Mouse (Mus musculus) fibroblast of lung, adult 2 months (primary cell): ENCODE results near the gene Lrrc4c.

ENCODE experiments used
- DNase-seq: peaks from one replicate; pipeline ENCODE4 v3.0.0-alpha.2; 2011; ENCODE audit warnings: low read depth

Gene Lrrc4c

DNA sequence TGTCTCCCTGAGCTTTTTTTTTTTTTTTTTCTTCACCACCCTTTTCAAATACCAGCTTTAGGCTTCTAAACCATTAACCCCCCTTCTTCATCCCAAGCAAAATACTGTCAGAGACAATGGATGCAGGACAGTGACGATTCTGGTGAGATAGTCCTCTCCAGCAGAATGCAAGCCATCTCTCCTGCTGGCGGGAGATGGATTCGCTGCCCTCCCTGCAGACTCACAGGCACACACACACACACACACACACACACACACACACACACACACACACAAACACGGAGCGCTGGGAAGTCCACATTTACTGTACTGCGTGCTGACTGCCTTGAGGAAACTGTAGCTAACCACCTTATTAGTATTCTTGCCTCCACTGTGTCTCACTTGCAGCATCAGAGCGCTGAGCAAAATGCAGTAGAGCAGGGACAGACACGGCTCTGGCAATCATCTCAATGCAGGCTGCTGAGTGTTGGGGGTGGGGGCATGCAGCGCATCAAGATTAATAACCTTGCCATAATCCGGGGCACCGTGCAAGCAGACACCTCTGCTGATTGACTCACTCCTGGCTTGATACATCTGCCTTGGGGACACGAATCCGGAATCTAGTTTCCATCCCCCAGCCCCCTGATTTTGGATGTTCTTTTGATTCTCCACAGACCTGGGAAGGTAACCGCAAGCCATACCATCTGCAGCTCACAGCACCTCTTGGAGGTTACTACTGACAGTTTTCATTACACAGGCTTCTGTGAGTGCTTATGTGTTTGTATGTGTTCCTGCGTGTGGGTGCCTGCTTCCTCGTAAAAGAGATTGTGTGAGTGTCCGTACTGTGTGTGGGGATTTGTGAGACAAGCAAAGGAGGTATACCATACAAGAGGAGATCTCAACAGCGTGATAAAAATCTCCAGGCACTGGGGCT lies at the start of gene Lrrc4c:
Gene Lrrc4c, plus strand, starts transcription at position 783 of the 913 bp plus-strand sequence.
- DNase-seq, result no peak

DNA sequence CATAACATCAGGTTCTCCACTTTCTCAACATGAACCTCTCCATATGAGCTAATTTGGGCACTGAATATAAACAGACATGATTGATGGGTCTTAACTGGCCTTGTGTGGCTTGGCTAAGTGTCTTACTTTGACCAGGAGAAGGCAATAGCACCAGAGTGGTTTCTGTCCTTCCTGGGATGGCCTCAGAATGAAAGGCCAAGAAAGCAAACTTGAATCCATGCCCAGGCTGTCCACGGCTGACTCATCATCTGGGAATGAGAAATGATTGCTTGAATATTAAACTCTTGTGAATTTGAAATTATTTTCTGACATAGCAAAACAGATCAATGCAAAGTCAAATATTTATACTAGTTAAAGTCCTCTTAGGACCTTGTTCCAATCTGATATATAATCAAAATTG lies 42.9 kb upstream of the Lrrc4c start:
- DNase-seq, result peak; percentile 24

DNA sequence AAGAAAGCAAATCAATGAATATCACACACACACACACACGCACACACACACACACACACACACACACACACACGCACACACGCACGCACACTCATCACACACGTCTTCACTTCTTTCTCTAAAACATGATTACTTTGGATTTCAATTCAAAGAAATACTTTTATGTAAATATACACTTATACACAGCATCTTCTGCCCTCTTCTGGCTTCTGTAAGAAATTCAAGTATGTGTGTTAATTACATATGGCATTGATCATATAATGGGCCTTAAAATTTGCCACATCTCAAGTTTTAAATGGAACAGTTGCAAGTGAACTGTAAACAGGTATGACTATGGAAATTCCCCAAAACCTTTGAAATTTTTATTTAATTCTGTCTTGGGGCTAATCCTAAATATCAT lies 35.0 kb upstream of the Lrrc4c start:
- DNase-seq, result no peak

DNA sequence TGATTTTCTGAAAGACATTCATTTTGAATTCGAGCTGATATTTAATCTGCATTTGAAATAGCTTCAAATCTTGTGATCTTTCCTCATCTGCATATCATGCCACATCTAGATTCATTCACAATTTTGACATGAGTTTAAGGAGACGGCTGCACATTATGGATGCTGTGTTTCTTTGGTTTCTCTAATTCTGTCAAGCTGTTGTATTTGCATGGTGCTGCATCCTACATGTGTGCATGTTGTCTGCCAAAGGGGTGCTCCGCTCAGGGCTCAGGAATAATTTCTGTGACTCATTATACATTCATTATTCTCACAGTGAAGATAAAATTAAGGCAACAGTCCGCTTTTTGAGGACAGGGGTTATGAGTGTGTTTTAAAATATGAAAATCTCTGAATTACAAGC lies 30.5 kb upstream of the Lrrc4c start:
- DNase-seq, result no peak

DNA sequence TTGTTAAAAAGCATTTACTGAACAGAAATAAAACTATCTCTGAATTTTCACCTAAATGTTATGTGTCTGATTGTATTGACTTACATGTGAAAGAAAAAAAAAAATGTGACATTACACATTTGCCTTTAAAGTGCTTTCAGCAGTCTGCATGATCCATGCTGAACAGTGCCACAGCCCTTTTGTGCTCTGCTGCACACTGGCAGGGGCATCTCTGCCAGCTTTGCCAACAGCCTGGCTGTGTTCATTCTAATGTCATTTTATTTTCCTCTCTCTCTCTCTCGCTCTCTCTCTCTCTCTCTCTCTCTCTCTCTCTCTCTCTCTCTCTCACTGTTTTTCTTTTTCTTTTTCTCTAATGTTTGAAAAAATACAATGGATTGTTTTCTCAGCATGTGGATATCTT lies 27.4 kb upstream of the Lrrc4c start:
- DNase-seq, result no peak

DNA sequence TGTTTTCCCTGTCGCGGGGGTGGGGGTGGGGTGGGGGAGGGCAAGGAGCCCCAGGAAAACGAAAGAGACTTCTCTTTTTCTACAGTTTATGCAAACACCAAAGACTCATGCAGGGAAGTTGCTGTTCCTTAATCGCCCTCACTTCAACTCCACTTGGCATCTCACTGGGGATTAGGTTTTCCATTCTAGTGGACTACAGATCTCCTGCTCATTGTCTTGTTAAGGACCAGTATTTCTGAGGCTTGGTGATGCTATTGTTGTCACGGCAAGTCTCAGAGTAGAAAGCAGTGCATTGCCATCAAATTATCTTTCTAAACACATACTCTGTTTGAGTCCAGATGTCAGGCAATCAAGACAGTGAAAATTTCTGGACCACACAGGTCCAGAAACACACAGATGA lies 2.9 kb upstream of the Lrrc4c start:
- DNase-seq, result no peak

DNA sequence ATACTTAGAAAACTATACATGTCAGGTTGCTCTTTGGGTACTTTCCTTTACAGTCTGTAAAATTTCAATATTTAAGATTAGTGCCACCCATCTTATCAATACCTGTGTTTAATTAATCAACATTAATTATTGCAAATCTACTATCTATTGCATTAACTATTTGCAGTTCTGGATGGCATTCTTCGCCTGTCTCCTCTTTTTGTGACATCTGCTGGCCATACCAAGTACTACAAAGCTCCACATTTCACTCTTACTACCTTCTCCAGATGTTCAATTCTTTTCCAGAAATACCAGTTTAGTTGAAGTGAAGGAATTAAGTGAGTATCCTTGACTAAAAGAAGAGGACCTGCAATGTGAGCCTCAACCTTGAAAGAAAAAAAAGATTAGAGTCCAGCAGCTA lies 1.4 kb upstream of the Lrrc4c start:
- DNase-seq, result no peak

DNA sequence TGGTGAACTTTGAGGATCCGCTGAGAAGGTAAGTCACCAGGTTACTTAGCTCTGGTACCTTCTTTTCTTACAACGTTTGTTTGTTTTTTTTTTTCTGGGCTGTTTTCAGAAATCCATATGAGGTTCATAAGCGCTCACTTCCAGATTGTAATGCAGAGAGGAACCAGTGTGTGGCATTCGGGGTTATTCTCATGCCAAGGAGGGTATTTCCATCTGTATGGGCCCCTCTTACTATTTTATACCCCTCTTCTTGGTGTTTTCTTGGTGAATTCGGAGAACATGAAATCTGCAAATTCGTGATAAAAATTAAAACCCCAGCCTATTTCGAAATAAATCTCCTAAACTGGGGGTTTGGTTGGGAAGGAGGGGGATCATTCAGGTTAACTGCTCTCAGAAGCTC lies 587 bp downstream of the Lrrc4c start:
- no peak for DNase-seq

DNA sequence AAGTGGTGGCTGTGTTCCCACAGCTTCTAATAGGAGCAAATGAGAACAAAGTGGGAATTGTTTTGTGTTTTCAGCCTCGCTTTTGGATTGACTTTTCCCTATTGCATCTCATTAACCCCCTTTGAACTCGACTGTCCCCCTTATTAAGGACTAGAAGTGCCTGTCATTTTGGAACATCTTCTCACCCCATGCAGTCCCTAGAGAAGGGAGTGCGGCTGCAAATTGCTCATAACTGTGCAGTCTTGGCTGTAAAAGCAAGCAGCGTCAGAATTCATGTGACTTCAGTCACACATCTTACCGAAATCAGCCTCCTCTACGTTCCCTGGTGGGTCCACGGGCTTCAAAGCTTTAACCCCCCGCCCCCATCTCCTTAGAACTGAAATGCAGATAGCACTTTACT lies 1.2 kb downstream of the Lrrc4c start:
- DNase-seq, result no peak

DNA sequence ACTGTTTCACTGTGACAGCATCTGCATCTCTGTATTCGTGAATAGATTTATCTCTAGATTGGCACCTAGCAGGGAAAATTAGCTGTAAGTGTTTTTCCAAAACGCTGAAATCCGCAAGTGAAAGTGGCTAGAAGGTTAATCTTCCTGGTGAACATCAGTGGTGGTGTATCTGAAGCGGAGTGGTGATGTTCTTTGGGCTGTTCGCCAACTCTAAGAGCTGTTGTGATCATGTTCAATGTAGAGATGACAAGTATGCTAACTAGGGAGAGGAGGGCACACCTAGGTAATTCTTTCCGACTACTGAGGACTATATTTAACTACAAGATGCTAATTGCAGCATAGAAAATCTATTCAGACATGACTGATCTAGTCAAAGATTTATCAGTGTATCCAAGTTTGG lies 1.7 kb downstream of the Lrrc4c start:
- no peak for DNase-seq

DNA sequence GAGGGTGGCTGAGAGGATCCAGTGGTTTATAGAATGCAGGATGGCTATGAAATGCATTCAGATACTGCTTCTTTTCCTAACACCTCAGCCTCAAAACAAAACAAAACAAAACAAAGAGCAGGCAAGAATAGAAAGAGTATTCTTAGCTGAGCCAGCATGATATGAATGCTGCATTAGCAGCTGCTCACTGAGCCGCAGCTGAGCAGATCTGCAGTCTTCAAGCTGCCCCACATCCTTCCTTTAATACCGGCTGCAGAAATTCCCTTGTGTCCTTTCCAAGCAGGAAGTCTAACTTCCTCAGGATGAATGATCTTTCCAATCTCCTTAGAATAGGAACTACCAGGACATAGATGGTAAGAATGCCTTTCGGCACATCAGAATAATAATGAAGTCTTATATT lies 16.7 kb downstream of the Lrrc4c start:
- no peak for DNase-seq

DNA sequence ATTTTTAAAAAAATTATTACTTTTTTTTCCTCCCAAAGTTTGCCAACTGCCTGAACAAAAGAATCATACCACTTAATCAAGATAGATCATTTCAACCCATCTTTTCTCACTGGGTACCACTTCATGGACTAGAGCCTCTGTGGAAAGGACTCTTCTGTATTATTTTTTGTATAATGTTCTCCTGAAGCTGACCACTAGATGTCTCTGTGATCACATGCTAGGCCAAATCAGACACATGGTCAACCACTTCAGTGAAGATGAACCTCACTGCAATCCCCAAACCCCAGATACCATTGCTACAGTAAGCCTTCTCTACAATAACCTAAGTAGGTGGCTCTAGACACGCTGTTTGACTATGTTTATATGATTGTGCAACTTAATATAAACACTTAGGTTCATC lies 19.4 kb downstream of the Lrrc4c start:
- DNase-seq, result no peak

DNA sequence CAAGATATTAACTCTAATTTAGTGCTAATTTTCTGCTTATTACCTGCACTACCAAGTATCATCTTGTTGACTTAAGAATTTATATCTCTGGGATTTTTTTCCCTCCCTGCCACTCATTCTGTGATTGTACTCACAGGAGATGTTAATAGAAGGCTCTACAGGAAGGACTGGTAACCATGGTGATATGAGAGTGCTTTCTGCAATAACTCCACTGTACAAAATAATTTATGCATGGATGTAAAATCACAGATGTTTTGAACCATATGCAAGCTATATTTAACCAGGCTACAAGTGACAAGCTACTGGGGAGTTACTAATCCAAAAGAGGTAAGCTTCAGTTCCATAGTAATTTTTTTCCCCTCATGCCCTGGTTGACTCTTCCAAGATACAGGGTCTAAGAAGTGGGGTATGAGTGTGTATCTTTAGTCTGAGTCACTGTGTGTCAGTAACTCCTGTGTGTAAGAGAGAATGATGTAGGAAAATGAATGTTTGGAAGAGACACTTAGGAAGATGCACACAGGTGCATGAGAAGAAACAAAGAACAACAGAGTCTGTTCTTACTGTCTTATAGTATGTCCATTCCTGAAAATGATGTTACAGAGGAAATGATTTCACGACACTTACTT lies 83.3 kb downstream of the Lrrc4c start:
- no peak for DNase-seq

DNA sequence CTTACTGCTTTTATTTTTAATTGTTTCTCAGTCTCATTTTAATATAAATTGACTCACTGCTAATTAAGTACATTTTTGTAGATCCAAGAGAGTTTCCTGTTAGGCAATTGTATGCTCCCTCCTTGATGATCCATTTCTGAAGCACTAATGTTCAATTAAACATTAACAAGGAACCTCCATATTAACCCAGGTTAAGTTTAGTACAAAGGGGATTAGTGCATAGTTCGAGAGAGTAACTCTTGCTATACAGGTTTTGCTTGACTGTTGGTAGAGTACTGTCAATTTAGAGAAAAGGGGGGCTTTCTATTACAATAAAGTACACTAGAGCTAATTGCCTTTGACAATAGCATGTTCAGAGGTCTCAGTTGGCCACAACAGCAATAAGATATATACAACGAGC lies 84.5 kb downstream of the Lrrc4c start:
- DNase-seq, result no peak

DNA sequence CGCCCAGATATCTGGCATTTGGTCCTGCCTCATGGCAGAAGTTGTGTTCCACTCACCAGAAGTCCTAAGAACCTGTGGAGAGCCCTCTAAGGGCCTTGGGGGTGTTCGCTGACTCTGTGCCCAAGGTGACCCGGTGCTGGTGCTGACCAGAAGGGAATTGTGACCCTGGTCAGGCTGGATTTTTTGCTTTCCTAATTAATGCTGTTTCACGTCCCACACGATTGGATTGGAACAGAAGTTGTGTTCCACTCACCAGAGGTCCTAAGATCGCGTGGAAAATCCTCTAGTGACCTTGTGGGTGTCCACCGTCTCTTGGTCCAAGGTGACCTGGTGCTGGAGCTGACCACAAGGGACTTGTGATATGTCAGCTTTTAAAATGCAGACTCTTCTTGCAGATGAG lies 88.9 kb downstream of the Lrrc4c start:
- no peak for DNase-seq

DNA sequence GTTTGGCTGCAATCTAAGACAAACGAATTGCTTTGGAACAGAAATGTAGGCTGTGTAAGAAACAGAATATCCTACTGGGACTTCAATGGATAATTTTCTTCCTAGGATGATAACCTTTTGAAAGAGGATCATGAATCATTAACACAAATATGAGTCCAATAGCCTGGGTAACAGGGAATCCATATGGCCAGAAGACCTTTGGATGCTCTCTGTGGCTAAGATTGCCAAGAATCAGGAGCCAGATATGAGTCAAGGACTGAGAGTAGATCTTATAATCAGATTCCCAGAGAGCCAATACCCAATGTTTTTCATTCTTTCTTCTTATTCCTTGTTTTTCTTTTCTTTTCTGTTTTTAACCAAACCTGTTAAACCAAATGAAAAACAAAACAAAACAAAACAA lies 93.2 kb downstream of the Lrrc4c start:
- no peak for DNase-seq

DNA sequence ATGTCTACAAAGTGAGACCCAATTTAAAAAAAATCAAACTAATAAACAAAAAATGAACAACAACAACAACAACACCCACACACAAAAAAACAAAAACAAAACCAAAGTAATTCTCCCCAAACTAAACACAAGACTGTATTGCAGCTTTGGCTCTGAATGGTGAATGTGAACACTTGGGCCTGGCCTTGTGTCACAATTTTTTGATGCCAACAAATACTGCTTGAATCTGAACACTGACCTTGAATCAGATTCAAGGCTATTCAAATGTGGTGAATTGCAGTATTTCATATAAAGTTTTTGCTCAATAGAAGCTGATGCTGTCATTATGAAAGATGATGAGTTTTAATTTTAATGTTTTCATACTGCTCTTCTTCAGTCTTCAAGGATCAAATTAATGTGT lies 143.6 kb downstream of the Lrrc4c start:
- DNase-seq, result no peak

DNA sequence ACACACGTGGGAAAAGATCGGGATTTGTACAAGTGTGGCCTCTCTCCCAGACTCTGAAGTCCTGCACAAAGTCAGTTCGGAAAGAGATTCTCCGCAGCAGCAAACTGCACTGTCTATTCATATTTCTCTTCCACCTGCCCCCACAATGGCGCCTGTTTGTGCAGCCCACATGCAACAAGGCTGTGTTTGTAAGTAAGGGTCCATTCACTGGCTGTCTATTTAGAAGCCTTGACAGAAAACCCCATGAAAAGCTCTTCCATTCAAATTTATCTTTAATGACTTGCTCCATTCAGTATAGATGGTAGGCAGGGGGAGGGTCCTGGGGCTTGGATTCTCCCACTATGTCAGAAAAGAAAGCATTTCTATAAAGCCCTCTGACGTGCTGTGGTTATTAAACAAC lies 157.7 kb downstream of the Lrrc4c start:
- no peak for DNase-seq

DNA sequence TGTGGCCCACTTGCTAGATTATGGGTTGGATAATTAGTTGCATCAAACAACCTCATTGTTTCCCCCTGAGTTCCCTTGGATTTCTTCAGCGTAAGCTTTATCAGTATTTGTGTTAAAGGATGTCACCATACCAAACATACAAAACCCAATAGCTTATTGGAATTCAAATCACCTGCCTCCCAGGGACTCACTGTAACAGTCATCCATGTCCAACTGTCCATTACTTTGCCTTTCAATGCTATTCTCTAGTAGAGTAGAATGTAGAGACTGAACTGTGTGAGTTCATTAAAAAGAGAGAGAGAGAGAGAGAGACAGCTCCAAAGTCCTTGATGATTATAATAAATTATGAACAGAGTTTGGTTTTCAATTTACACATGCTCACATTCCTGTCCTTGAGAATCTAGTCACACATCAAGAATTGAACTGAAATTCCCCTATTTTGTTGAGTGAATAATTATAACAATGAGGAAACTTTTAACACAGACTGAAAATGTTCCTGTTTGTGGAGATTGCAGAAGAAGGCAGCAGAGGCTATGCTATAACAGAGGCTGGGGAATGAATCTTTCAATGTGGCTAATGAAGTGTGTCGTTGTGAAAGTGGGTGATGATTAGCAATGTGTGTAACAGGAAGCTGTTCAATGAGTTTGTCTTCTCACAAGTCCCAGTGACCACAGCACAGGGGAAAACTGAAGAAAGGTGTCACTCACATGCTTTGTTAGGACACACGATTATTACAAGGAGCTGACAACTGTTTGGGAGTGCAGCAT lies 181.3 kb downstream of the Lrrc4c start:
- no peak for DNase-seq

DNA sequence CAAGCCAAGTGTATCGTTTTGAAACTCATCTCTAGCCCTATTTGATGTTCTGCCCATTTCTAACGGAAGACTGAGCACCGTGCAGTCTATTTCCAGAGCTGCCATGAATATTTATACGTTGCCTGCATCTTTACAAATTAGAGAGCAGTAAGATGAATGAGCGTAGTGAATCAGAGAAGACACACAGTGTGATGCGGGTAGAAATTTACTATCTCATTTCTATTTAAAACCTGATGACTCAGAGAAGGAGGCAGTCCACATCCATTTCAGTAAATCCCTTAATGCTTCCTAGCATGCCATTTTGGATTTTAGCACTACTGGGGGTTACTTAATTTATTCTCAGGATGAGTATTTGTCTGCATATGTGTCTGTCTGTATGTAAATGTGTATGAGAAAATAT lies 186.2 kb downstream of the Lrrc4c start:
- DNase-seq, result no peak

DNA sequence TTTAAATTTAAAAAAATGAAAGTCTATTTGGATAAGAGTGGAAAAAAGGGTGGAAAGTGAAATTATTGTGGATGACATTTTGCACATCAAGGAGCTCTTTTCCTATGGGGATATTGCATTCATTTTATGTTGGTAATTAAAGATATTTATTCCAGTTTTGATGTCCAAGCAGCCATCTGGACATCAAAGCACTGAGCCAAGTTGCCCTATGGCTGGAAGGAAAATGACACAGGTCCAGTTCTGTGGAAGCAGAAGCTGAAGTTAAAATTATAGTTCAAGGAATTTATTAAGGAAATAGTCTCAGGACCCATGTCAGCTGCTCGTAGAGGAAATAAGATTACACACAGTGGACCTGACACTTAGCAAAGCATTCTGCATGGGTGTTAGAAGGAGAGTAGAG lies 187.7 kb downstream of the Lrrc4c start:
- no peak for DNase-seq

DNA sequence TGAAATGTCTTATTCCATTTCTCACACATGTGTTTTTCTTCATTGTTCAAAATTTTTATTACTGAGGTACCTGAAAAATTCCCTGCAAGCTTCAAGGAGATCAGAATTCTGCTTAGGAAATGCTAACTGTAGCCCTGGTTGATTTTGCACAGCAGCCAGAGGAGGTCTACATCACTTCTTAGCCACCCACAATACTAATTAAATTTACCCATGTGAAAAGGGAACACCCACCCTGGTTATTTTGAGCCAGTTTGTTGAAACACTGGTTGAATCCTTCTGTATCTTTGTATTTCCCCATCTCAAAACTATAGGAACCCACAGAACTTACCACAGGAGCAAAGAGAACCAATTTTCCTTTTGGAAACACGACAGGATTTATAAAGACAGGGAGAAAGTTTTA lies 191.0 kb downstream of the Lrrc4c start:
- no peak for DNase-seq

DNA sequence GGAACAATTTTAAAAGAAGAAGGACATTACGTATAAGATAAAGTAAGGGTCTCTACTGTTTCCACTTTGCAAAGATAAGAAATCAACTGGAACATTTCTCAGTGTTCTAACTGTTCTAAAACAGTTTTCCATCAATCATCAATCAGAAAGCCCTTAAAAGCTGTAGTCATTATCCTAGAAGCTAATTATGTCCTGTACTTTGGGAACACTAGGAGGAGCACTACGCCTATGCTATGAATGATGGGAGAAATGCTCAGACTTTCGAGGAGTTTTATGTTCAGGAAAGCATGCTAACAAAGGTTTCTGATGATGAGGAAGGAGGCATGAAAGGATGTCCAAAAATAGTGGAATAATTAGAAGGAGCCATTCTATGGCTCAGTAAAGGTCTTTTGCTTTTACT lies 219.5 kb downstream of the Lrrc4c start:
- no peak for DNase-seq
